Mouse (Mus musculus) E14TG2a.4 (cell line): ENCODE measurements at regions not wholly inside any gene's neighbourhood (a gene's known extent, or its start where the extent isn't known, plus 50 kb on each side); places are given as distances from the start of the nearest gene placed in this dataset.

Experiments used
- CTCF ChIP-seq: conservative IDR thresholded peaks from 2 replicates; pipeline ENCODE4 v1.5.1; 2014; ENCODE audit warnings: low read length
- NANOG ChIP-seq: IDR thresholded peaks from 2 replicates; pipeline ENCODE4 v1.6.1; 2014; ENCODE audit warnings: borderline replicate concordance, low read length, mixed read lengths

DNA sequence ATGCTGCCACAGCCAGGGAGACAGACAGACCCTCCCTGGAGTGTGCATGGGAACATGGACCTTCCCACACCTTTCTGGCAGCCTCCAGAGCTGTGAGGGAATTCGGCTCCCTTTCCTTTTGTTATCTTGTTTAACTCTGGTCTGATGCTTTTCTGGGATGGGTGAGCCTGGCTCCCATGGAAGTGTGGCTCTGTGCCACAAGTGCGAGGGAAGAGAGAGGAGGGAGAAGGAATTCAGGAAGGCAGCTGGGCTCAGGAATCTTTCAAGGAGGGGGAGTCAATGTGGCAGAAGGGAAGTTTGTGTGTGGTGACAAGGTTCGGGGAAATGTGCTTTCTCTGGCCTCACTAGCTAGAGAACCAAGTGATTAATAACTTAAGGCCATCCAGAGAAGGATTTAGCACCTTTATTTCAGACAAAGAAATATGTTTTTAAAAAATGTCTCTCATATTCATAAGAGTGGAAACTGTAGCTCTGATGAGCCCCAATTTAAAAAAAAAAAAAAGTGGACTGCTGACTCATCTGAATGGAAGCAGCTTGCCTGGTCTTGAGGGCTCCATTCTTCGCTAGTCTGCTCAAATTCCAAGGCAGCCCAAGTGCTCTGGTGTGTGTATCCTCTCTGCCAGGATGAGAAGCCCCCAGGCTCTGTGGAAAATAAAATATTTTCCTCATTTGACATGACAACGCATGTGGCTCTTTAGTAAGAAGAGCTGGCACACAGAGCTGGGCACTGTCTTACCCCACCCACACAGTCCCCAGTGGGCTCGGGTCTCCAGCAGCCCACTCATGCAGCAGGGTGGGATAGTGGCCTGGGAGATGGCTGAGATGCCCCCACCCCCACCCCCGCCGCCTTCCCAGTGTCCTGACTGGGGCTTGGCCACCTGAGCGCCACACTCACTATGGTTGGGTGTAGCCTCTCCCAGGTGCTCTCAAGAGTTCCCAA, 129.1 kb downstream of the Gas1 start:
- TF ChIP-seq CTCF (no peak), NANOG (no peak)
